Mouse (Mus musculus): ENCODE data around the gene Cfhr2.

DNA sequence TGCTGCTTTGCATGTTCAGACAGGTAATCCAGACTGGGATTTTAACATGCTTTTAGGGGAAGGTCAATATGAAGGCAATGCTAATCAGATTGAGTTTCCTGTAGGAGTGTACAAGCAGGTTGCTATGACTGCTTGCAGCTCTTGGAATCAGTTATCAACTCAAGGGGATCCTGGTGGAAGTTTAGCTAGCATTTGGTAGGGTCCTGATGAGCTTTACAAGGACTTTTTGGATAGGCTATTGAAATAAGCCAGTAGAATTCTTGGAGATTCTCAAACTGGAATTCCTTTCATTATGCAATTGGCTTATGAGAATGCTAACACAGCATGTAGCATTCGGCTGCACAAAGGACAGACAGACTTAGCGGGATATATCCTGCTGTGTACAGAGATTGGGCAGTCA, 19.2 kb downstream of the Cfhr2 start:
- TF ChIP-seq CTCF (IDR thresholded peaks at IDR 0.05; ENCODE audit: low read depth, low read length) (no peak), POLR2A (IDR thresholded peaks at IDR 0.05; ENCODE audit: extremely low read depth, insufficient read depth, low read length) (no peak)

All from liver, adult 2 months (tissue).